Mouse (Mus musculus) CH12.LX (cell line): ENCODE results near the gene Zscan10.

ENCODE experiments used
- BHLHE40 ChIP-seq: IDR thresholded peaks from 2 replicates; pipeline ENCODE4 v1.6.1; 2011; ENCODE audit warnings: mild to moderate bottlenecking, low read depth, low read length, improper control_type of control experiment
- CTCF ChIP-seq, 2 experiments: IDR thresholded peaks in 1 of 2; conservative IDR thresholded peaks in 1 of 2; 2 replicates each; pipeline ENCODE4 v1.5.1; 2011 to 2012; ENCODE audit warnings: low read depth in 2 of 2, low read length in 2 of 2, improper control_type of control experiment in 1 of 2, inconsistent platforms in 1 of 2, mild to moderate bottlenecking in 1 of 2, moderate library complexity in 1 of 2
- E2F4 ChIP-seq: IDR thresholded peaks from 2 replicates; pipeline ENCODE4 v1.6.1; 2011; ENCODE audit warnings: low read depth, low read length, improper control_type of control experiment; ENCODE audit not compliant: insufficient replicate concordance
- EP300 ChIP-seq: IDR thresholded peaks from 2 replicates; pipeline ENCODE4 v1.6.1; 2011; ENCODE audit warnings: low read length, improper control_type of control experiment
- KAT2A ChIP-seq: IDR thresholded peaks from 2 replicates; pipeline ENCODE4 v1.6.1; 2012; ENCODE audit warnings: low read length, improper control_type of control experiment, inconsistent platforms; ENCODE audit not compliant: insufficient replicate concordance
- MAZ ChIP-seq: IDR thresholded peaks from 2 replicates; pipeline ENCODE4 v1.6.1; 2012; ENCODE audit warnings: low read depth, mild to moderate bottlenecking, inconsistent platforms, low read length, improper control_type of control experiment, moderate library complexity
- MYC ChIP-seq: IDR thresholded peaks from 2 replicates; pipeline ENCODE4 v1.6.1; 2011; ENCODE audit warnings: low read depth, mild to moderate bottlenecking, improper control_type of control experiment, low read length
- POLR2A ChIP-seq: IDR thresholded peaks from 2 replicates; pipeline ENCODE4 v1.6.1; 2011; ENCODE audit warnings: low read depth, mild to moderate bottlenecking, improper control_type of control experiment, low read length

- TF ChIP-seq CTCF (conservative IDR thresholded peaks at IDR 0.05 in 1 of 2, IDR thresholded peaks at IDR 0.05 in 1 of 2; ENCODE audit: low read depth in 2 of 2, low read length in 2 of 2) (no peak), MYC (no peak; the same call in 1 of the 2 replicates), EP300 (no peak), POLR2A (peak; percentile 95), E2F4 (no peak), BHLHE40 (no peak), KAT2A (no peak), MAZ (peak; percentile 49; the same call in 1 of the 2 replicates)
Measured at GRCm38 (mm10) chr17:23598582-23599552, 1.8 kb upstream of the Zscan10 start, which contains the start of gene Zfp13.
